Mouse (Mus musculus) midbrain, embryonic 14.5 days (tissue): Measurements from ENCODE around the gene Gm11172. TPM values are rescaled to one million over a fixed set of nuclear protein-coding genes. Genes with fewer than 3 reads are reported as not detected.

Source experiments
- ATAC-seq: fragments of 200-750 bp; cut with Nextera tagmentation; 2 replicates; pipeline ENCODE4 v1.8.0; 2017; ENCODE audit warnings: moderate number of reproducible peaks, moderate library complexity; ENCODE audit not compliant: low FRiP score, low TSS enrichment
- DNase-seq: peaks from one replicate; pipeline ENCODE4 v3.0.0-alpha.2; 2015
- H3K27ac ChIP-seq: fragments of 300-500 bp; sonication (generic); replicated peaks from 2 replicates; pipeline ENCODE4 v1.5.1; 2014; ENCODE audit warnings: mild to moderate bottlenecking, low read depth, low read length, moderate library complexity
- H3K27me3 ChIP-seq: fragments of 300-500 bp; sonication (generic); 2 replicates; pipeline ENCODE4 v1.6.1; 2014; ENCODE audit warnings: low read length, control low read depth, mixed read lengths; ENCODE audit not compliant: control insufficient read depth, insufficient read depth
- H3K36me3 ChIP-seq: fragments of 300-500 bp; sonication (generic); 2 replicates; pipeline ENCODE4 v1.6.1; 2014; ENCODE audit warnings: low read length, control low read depth; ENCODE audit not compliant: control insufficient read depth, insufficient read depth
- H3K4me1 ChIP-seq: fragments of 300-500 bp; sonication (generic); 2 replicates; pipeline ENCODE4 v1.6.1; 2014; ENCODE audit warnings: mild to moderate bottlenecking, antibody characterized with exemption, low read length, control low read depth; ENCODE audit not compliant: control insufficient read depth, insufficient read depth
- H3K4me2 ChIP-seq: fragments of 300-500 bp; sonication (generic); 2 replicates; pipeline ENCODE4 v1.6.1; 2014; ENCODE audit warnings: mild to moderate bottlenecking, low read length, moderate library complexity
- H3K4me3 ChIP-seq: fragments of 300-500 bp; sonication (generic); replicated peaks from 2 replicates; pipeline ENCODE4 v1.5.1; 2014; ENCODE audit warnings: low read depth, low read length
- H3K9ac ChIP-seq: fragments of 300-500 bp; sonication (generic); replicated peaks from 2 replicates; pipeline ENCODE4 v1.6.1; 2014; ENCODE audit warnings: mild to moderate bottlenecking, low read length, moderate library complexity
- H3K9me3 ChIP-seq: fragments of 300-500 bp; sonication (generic); 2 replicates; pipeline ENCODE4 v1.6.1; 2016; ENCODE audit warnings: low read length, control low read depth, mixed read lengths; ENCODE audit not compliant: control insufficient read depth
- WGBS: fragments of 180-500 bp; shearing (Covaris S2); extraction: QIAGEN DNeasy Blood & Tissue Kit; methylation state at CpG from one replicate; pipeline ENCODE4 v1.1.7; 2014; 5-methylcytosine and 5-hydroxymethylcytosine counted together
- polyA plus RNA-seq: library from polyadenylated mRNA; unstranded; fragments of >200 nt; fragmentation: Nextera tagmentation; extraction: Ambion mirVana; gene quantifications from 2 replicates; pipeline ENCODE4 v1.2.1, GENCODE M21; 2014

Gm11172 gene
- polyA plus RNA-seq, 1 experiment from 2014 or later, result not detected

- 72% methylated on average over 8 of the region's 8 CpGs for WGBS
- H3K4me2 ChIP-seq, result peak overlapping the region; percentile 99
- peaks cover 8% of the 10 kb centered on the region; the same call in 1 of the 2 replicates for H3K4me1 ChIP-seq
- no peak for ATAC-seq
- H3K27ac ChIP-seq, result no peak overlapping the region
- no peak overlapping the region; the same call in 1 of the 2 replicates for H3K4me3 ChIP-seq
- peaks cover 21% of the 10 kb centered on the region for H3K27me3 ChIP-seq
- H3K9me3 ChIP-seq, result no peaks in the 10 kb centered on the region
- no peak overlapping the region for H3K9ac ChIP-seq
- DNase-seq, result no peak
- H3K36me3 ChIP-seq, result no peaks in the 10 kb centered on the region
These were observed 29.3 kb upstream of the Gm11172 start for GRCm38 (mm10) chr16:10783451-10783850.

- peak overlapping the region; percentile 59 for H3K4me3 ChIP-seq
- H3K9ac ChIP-seq, result peak overlapping the region; percentile 72
- H3K9me3 ChIP-seq, result no peaks in the 10 kb centered on the region
- WGBS, result 3% methylated on average over 81 of the region's 81 CpGs
- no peaks in the 10 kb centered on the region for H3K36me3 ChIP-seq
- H3K27me3 ChIP-seq, result peaks cover 21% of the 10 kb centered on the region
- peak overlapping the region; percentile 80 for H3K27ac ChIP-seq
- DNase-seq, result peak; percentile 79
- ATAC-seq, result no peak; the same call in 1 of the 2 replicates
- peak overlapping the region; percentile 99 for H3K4me2 ChIP-seq
- H3K4me1 ChIP-seq, result peaks cover 8% of the 10 kb centered on the region; the same call in 1 of the 2 replicates
These were observed 28.6 kb upstream of the Gm11172 start for GRCm38 (mm10) chr16:10783883-10784792.

GRCm38 (mm10) chr16:10784793-10785370 is 27.8 kb upstream of the Gm11172 start:
- Histone ChIP-seq H3K27ac (peak overlapping the region; percentile 80), H3K27me3 (peaks cover 21% of the 10 kb centered on the region), H3K9ac (peak overlapping the region; percentile 72), H3K4me2 (peak overlapping the region; percentile 99), H3K9me3 (no peaks in the 10 kb centered on the region), H3K4me3 (peak overlapping the region; percentile 59), H3K36me3 (no peaks in the 10 kb centered on the region), H3K4me1 (peaks cover 8% of the 10 kb centered on the region; the same call in 1 of the 2 replicates)
- under 1% methylated on average over 48 of the region's 55 CpGs for WGBS
- DNase-seq (peak; percentile 93), ATAC-seq (peak; percentile 82)

DNA sequence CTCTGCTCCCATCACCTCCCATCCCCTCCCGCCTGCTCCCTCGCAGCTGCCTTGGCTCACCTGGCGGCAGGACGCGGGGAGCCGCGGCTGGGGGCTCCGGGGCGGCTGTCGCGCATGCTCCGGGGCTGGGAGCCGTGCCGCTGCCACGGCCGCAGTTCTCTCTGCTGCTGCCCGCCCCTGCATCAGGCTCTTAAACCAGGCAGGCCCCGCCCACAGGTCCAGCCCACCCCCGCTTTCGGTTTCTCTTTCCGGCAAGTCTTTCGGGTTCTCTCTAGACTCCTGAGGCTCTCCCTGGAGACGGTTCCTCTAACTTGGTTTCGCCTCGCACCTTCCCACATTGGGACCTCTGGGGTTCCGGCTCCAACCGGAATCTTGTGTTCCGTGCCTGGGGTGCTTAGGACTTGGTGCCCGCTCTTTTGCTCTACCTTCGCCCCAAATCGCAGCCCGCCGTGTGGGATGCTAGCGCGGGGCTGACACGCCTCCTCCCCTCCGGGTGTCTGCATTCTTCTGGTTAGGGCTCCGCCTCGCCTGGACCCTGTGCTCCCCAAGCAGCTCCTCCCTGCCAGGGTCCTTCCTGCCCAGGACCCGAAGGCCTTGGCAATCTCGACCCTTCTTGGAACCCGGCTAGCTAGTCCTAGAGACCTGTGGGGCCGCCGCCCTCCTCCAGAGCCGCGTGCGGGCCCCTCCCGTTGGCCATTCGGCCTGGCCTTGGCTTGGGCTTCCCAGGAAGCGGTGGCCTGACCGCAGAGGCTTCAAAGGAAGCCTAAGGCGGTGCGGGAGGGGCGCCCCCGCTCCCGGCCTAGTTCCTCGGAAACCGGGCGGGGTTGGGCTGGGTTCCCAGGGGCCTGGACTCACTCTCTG is 27.1 kb upstream of the Gm11172 start, which contains the start of gene Socs1:
TSS of gene Socs1 (minus strand) at position 166 of the 861 bp plus-strand sequence.
- H3K9ac ChIP-seq, result peak within 1 kb of the TSS; percentile 72
- peak within 1 kb of the TSS; percentile 59 for H3K4me3 ChIP-seq
- no peaks in the 10 kb centered on the region for H3K9me3 ChIP-seq
- WGBS, result under 1% methylated on average over 59 of the region's 59 CpGs
- H3K4me2 ChIP-seq, result peak within 1 kb of the TSS; percentile 99
- no peaks in the 10 kb centered on the region for H3K36me3 ChIP-seq
- DNase-seq (peak; percentile 90), ATAC-seq (peak; percentile 88)
- peak within 1 kb of the TSS; percentile 80 for H3K27ac ChIP-seq
- H3K4me1 ChIP-seq, result peaks cover 8% of the 10 kb centered on the region; the same call in 1 of the 2 replicates
- H3K27me3 ChIP-seq, result peaks cover 21% of the 10 kb centered on the region

DNA sequence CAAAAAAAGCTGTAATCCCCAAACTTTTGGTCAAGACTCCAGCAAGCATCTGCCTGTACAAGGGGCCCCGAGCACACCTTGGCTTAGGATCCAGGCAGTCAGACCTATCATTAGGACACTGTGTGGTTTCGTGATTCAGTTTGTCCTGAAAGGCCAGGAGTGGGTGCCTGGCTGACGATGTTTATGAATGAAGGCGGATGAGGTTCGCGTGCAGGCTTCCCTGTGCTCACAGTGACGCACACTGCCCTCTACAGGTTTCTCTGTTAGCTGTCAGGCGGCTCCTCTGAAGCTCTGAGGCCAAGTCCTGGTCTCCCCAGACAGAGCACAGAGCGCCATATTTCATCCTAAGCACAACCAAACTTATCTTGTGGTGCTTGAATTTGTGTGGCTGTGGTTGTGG is 26.4 kb upstream of the Gm11172 start:
- H3K9ac ChIP-seq, result peak overlapping the region; percentile 72
- ATAC-seq (peak; percentile 46), DNase-seq (peak; percentile 96)
- peaks cover 8% of the 10 kb centered on the region; the same call in 1 of the 2 replicates for H3K4me1 ChIP-seq
- H3K9me3 ChIP-seq, result no peaks in the 10 kb centered on the region
- peak overlapping the region; percentile 59 for H3K4me3 ChIP-seq
- H3K4me2 ChIP-seq, result peak overlapping the region; percentile 99
- WGBS, result 3% methylated on average over 9 of the region's 9 CpGs
- peaks cover 21% of the 10 kb centered on the region for H3K27me3 ChIP-seq
- no peaks in the 10 kb centered on the region for H3K36me3 ChIP-seq
- H3K27ac ChIP-seq, result peak overlapping the region; percentile 80

DNA sequence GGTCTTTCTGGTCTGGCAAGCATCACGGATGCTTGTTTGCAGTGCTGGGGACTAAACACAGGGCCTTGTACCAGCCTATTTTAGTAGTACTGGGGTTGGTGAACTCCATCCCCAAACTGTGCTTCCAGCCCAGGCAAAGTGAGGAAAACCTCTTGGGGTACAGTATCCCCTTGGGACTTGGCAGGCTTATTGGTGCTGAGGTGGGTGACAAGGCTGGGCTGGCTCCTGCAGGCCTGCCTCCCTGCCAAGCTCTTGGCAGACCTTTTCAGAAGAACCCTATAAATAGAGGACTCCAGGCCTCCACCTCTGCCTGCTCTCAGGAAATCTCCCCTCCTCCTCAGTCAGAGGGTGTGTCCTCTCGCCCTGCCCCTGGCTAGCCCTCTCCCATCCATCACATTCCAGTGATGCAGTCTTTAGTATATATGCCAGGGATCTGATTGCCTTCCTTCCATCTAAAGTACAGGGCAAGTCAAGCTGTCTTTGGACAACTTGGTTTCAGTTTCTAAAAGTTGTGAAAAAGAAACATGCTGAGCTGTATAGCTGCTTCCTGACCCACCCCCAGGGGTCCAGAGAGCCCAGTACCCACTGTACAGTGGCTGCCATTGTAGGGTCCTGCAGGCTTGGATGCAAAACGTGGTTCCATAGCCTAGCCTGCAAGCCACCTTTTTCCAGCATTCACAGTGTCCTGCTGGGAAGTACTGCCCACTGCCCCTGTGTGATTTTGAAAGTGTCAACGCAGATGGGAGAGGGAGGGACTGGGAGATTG is 25.8 kb upstream of the Gm11172 start:
- Histone ChIP-seq H3K4me3 (no peak overlapping the region), H3K4me2 (0 out of 2 replicates have a peak overlapping the region, but pooled peaks have one; percentile 99), H3K36me3 (no peaks in the 10 kb centered on the region), H3K9me3 (no peaks in the 10 kb centered on the region), H3K9ac (no peak overlapping the region), H3K4me1 (peaks cover 8% of the 10 kb centered on the region; the same call in 1 of the 2 replicates), H3K27me3 (peaks cover 21% of the 10 kb centered on the region), H3K27ac (no peak overlapping the region)
- no peak for DNase-seq
- WGBS, result 71% methylated on average over 4 of the region's 4 CpGs
- no peak for ATAC-seq

DNA sequence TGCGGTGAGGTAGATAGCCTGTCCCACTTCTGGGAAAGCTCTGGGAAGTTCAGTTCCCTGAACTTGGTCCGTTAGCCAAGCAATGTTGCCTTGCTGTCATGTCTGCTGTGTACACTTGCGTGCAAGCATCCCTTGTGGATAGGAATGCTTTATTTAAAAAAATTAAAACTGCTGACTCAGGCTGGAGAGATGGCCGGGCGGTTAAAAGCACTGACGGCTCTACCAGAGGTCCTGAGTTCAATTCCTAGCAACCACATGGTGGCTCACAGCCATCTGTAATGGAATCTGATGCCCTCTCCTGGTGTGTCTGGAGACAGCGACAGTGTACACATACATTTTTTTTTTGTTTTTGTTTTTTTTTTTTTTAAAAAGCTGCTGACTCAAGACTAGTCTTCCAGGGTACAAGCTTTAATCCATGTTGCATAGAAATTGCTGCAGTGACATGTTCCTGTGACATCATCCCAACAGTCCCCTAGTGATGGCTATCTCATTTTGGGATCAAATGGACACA is 25.1 kb upstream of the Gm11172 start:
- 89% methylated on average over 7 of the region's 7 CpGs for WGBS
- no peak overlapping the region for H3K4me3 ChIP-seq
- ATAC-seq, result no peak

More for the DNA sequence above, 25.1 kb upstream of the Gm11172 start:
- no peaks in the 10 kb centered on the region for H3K36me3 ChIP-seq
- H3K9me3 ChIP-seq, result no peaks in the 10 kb centered on the region
- DNase-seq, result no peak
- peaks cover 18% of the 10 kb centered on the region for H3K27me3 ChIP-seq
- H3K9ac ChIP-seq, result no peak overlapping the region
- peaks cover 8% of the 10 kb centered on the region; the same call in 1 of the 2 replicates for H3K4me1 ChIP-seq
- H3K4me2 ChIP-seq, result no peak overlapping the region
- no peak overlapping the region for H3K27ac ChIP-seq
